Mouse (Mus musculus) heart, adult 2 months (tissue): Measurements from ENCODE around the gene Hic1. TPM values are rescaled to one million over a fixed set of nuclear protein-coding genes. Genes with fewer than 3 reads are reported as not detected.
A peak's percentile ranks its signal among the peaks of the same experiment; 100 is the strongest.

Source experiments
- DNase-seq, 2 experiments: peaks; one replicate each; pipeline ENCODE4 v3.0.0; 2021
- H3K27ac ChIP-seq: fragments of 200-600 bp; 2 replicates; pipeline ENCODE4 v1.8.1; 2022
- H3K27me3 ChIP-seq: fragments of 200-500 bp; 2 replicates; pipeline ENCODE4 v1.6.1; 2012; ENCODE audit warnings: mild to moderate bottlenecking, low read length, inconsistent platforms, mixed read lengths; ENCODE audit not compliant: control insufficient read depth, insufficient read depth
- H3K36me3 ChIP-seq: fragments of 200-500 bp; 2 replicates; pipeline ENCODE4 v1.6.1; 2012; ENCODE audit warnings: low read length, inconsistent platforms; ENCODE audit not compliant: control insufficient read depth, insufficient read depth
- H3K4me1 ChIP-seq: fragments of 200-500 bp; 2 replicates; pipeline ENCODE4 v1.6.1; 2011; ENCODE audit warnings: low read length; ENCODE audit not compliant: control insufficient read depth, insufficient read depth
- H3K4me3 ChIP-seq: fragments of 200-600 bp; 2 replicates; pipeline ENCODE4 v1.8.1; 2022
- H3K79me2 ChIP-seq: fragments of 200-500 bp; replicated peaks from 2 replicates; pipeline ENCODE4 v1.6.1; 2012; ENCODE audit warnings: mild to moderate bottlenecking, inconsistent platforms, low read length, moderate library complexity, mixed read lengths; ENCODE audit not compliant: control insufficient read depth, insufficient read depth
- H3K9ac ChIP-seq: fragments of 200-500 bp; 2 replicates; pipeline ENCODE4 v1.6.1; 2012; ENCODE audit warnings: low read depth, mild to moderate bottlenecking, control low read depth, inconsistent platforms, low read length, mixed read lengths
- CTCF ChIP-seq: fragments of 200-600 bp; IDR thresholded peaks from 2 replicates; pipeline ENCODE4 v1.8.1; 2022; ENCODE audit warnings: antibody characterized with exemption, mild to moderate bottlenecking, moderate library complexity
- EP300 ChIP-seq: fragments of 200-500 bp; IDR thresholded peaks from 2 replicates; pipeline ENCODE4 v1.6.1; 2011; ENCODE audit warnings: low read depth, low read length, control low read depth; ENCODE audit not compliant: insufficient read depth
- POLR2A ChIP-seq: fragments of 200-500 bp; IDR thresholded peaks from 2 replicates; pipeline ENCODE4 v1.6.1; 2011; ENCODE audit warnings: mild to moderate bottlenecking, low read depth, low read length, control low read depth; ENCODE audit not compliant: insufficient read depth
- WGBS: fragments of 180-500 bp; shearing (Covaris S2); methylation state at CpG from one replicate; pipeline ENCODE4 v1.1.7; 2018; 5-methylcytosine and 5-hydroxymethylcytosine counted together
- intact Hi-C: fragments of 180-260 bp; cut with DNase I; formaldehyde crosslinking; loops from one replicate; pipeline ENCODE4 v1.15.1; 2025
- polyA plus RNA-seq: library from polyadenylated mRNA; depleted of rRNA; stranded (reverse); fragments of >200 nt; gene quantifications from 2 replicates; pipeline ENCODE4 v1.2.3, GENCODE M21; 2012
- total RNA-seq, 2 experiments: library from RNA; stranded (reverse); gene quantifications; 2 replicates each; pipeline ENCODE4 v1.2.3; 2021

Gene Hic1
- total and polyA plus RNA-seq, 3 experiments: 12.6 to 15.5 (median 13.6) TPM

DNA sequence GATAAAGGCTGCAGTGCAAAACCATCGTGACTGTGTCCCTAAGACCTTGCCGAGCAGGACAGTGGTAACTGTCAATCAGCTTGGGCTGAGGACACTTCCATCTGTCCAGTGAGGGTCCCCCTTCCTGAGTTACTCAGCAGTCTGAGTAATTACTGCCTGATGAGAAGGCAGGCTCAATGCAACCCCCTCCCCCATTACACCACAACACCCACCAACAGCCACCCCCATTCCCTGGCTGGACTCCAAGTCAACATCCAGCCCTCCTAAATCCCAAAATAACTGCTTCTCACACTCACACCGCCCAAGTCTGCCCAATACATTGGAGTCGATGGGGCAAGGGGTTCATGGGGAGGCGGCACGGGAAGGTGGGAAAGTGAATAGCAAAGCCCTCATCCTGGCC, 22.5 kb upstream of the Hic1 start:
- H3K4me3 ChIP-seq: no peak overlapping the region
- intact Hi-C loops: loop anchor here (1.0 to 10.0 kb wide), 3 partner anchors 39 to 213 kb away; no protein-coding TSS in a partner anchor
- 54% methylated on average over 6 of the region's 6 CpGs for WGBS
- no peaks in the 10 kb centered on the region for H3K36me3 ChIP-seq
- peaks cover 5% of the 10 kb centered on the region for H3K4me1 ChIP-seq
- no peaks in the 10 kb centered on the region for H3K79me2 ChIP-seq
- DNase-seq: peak in 1 of 2 experiments; percentile 13
- H3K9ac ChIP-seq: no peak overlapping the region
- H3K27me3 ChIP-seq: peaks cover 1% of the 10 kb centered on the region; the same call in 1 of the 2 replicates
- no peak overlapping the region for H3K27ac ChIP-seq
- no peak for TF ChIP-seq POLR2A

GRCm38 (mm10) chr11:75190905-75191441, 21.7 kb upstream of the Hic1 start, which contains the start of gene Dph1:
Gene Dph1, minus strand, starts transcription at chr11:75191241.
- DNase-seq: peak in 1 of 2 experiments; percentile 20
- H3K36me3 ChIP-seq: no peaks in the 10 kb centered on the region
- H3K79me2 ChIP-seq: no peaks in the 10 kb centered on the region
- H3K27me3 ChIP-seq: peaks cover 1% of the 10 kb centered on the region; the same call in 1 of the 2 replicates
- peak within 1 kb of the TSS; percentile 31 for H3K27ac ChIP-seq
- intact Hi-C loops: loop anchor here (10.0 kb wide), 1 partner anchor 214 kb away; no protein-coding TSS in a partner anchor
- TF ChIP-seq POLR2A (no peak), EP300 (no peak), CTCF (no peak)
- H3K9ac ChIP-seq: peak within 1 kb of the TSS; percentile 77
- peaks cover 5% of the 10 kb centered on the region for H3K4me1 ChIP-seq
- H3K4me3 ChIP-seq: peak within 1 kb of the TSS; percentile 89
- WGBS: 68% methylated on average over 5 of the region's 5 CpGs

GRCm38 (mm10) chr11:75190371-75190724, 21.0 kb upstream of the Hic1 start:
- TF ChIP-seq POLR2A (peak; percentile 75), CTCF (peak; percentile 53), EP300 (no peak)
- Histone ChIP-seq H3K9ac (peak overlapping the region; percentile 77), H3K4me3 (peak overlapping the region; percentile 89), H3K4me1 (peaks cover 5% of the 10 kb centered on the region), H3K27me3 (peaks cover 1% of the 10 kb centered on the region; the same call in 1 of the 2 replicates), H3K36me3 (no peaks in the 10 kb centered on the region), H3K27ac (peak overlapping the region; percentile 31), H3K79me2 (no peaks in the 10 kb centered on the region)
- 1% methylated on average over 24 of the region's 24 CpGs for WGBS
- intact Hi-C loops: loop anchor here (10.0 kb wide), 1 partner anchor 214 kb away; no protein-coding TSS in a partner anchor
- DNase-seq: peak; percentile 82 to 87

- H3K27ac ChIP-seq: peak overlapping the region; percentile 31
- no peak for TF ChIP-seq POLR2A
- TF ChIP-seq EP300: no peak
- no peak for TF ChIP-seq CTCF
- peaks cover 5% of the 10 kb centered on the region for H3K4me1 ChIP-seq
These were observed 20.5 kb upstream of the Hic1 start for GRCm38 (mm10) chr11:75189713-75190370.

DNA sequence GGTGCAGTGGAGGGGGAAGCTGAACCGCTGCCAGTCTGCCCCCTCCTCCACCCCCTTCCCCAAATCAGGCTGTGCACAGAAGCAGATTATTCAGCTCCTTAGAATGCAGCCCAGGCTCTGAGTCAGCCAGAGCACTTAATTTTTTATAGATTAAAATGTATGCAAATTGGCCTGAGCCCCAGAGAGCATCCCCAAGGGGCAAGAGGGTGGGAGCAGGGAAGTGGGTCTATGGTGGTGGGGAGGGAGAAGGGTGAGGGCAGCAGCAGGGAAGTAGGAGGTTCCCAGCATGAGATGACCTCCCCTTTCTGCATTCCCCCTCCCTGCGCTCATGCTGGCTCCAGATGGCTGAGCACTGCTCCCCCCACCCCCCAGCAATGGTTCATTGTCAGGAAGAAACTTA, 15.7 kb upstream of the Hic1 start:
- H3K4me3 ChIP-seq: no peak overlapping the region
- TF ChIP-seq POLR2A: no peak
- TF ChIP-seq CTCF: no peak
- no peak for TF ChIP-seq EP300
- DNase-seq: no peak
- no peak overlapping the region for H3K27ac ChIP-seq
- no peaks in the 10 kb centered on the region for H3K36me3 ChIP-seq
- H3K9ac ChIP-seq: no peak overlapping the region
- WGBS: 72% methylated on average over 2 of the region's 2 CpGs
- intact Hi-C loops: loop anchor here (5.0 kb wide), 1 partner anchor 387 kb away; no protein-coding TSS in a partner anchor
- H3K4me1 ChIP-seq: peaks cover 3% of the 10 kb centered on the region
- H3K79me2 ChIP-seq: no peaks in the 10 kb centered on the region
- no peaks in the 10 kb centered on the region for H3K27me3 ChIP-seq

More at GRCm38 (mm10) chr11:75189713-75190370, 20.5 kb upstream of the Hic1 start:
- under 1% methylated on average over 22 of the region's 22 CpGs for WGBS
- Histone ChIP-seq H3K4me3 (peak overlapping the region; percentile 89), H3K79me2 (no peaks in the 10 kb centered on the region), H3K27me3 (peaks cover 1% of the 10 kb centered on the region; the same call in 1 of the 2 replicates), H3K36me3 (no peaks in the 10 kb centered on the region), H3K9ac (peak overlapping the region; percentile 77)
- intact Hi-C loops: loop anchor here (10.0 kb wide), 1 partner anchor 215 kb away; no protein-coding TSS in a partner anchor
- peak in 1 of 2 experiments; percentile 20 for DNase-seq

- H3K4me3 ChIP-seq: no peak overlapping the region
- H3K27me3 ChIP-seq: no peaks in the 10 kb centered on the region
- no peaks in the 10 kb centered on the region for H3K36me3 ChIP-seq
- DNase-seq: no peak
- intact Hi-C loops: loop anchor here (5.0 kb wide), 1 partner anchor 388 kb away; no protein-coding TSS in a partner anchor
- H3K27ac ChIP-seq: no peak overlapping the region
- 94% methylated on average over 5 of the region's 5 CpGs for WGBS
- TF ChIP-seq CTCF (no peak), POLR2A (no peak), EP300 (no peak)
- no peak overlapping the region for H3K9ac ChIP-seq
- H3K79me2 ChIP-seq: no peaks in the 10 kb centered on the region
- H3K4me1 ChIP-seq: peaks cover 2% of the 10 kb centered on the region
These were observed 15.3 kb upstream of the Hic1 start for GRCm38 (mm10) chr11:75184573-75184972.
